In the genomic region with DNA sequence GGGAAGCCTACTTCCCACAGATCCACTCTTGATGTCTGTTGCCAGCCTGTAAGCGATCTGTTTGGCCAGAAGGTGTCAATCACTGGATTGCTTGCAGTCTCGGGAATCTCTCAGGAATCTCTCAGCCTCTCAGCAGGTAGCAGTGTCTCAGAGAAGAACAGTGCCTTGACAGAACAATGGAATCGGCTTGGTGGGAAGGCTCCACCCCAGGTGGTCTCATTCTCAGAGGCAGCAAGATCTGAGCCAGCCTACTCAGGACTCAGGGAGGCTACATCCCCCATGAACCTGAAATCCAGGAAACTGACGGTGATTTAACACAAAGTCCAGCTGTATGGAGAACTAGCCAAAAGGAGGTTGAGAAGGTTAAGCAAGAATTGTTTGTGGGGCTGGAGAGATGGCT, we compare ENCODE assay signal across 32 mouse cellular contexts. TPM values are rescaled to one million over a fixed set of nuclear protein-coding genes. Genes with fewer than 3 reads are reported as not detected.
DNase-seq lines count a peak whose midpoint lies in the region; ATAC-seq and TF ChIP-seq lines count a peak whose summit lies in the region.
"Had no signal": no experiment of that assay in that cellular context is flagged by ENCODE, and none has a peak within 500 bp of the region (broad histone marks: within the 10 kb centered on the region; RNA-seq: fewer than 3 reads in every experiment).

No protein-coding gene starts in this region.

- ATAC-seq in heart, embryonic 12.5 days (ENCODE audit: insufficient number of reproducible peaks, low FRiP score) = no peak
- no peak for ATAC-seq in lung, embryonic 14.5 days (ENCODE audit: insufficient read depth)
- ATAC-seq: forebrain, embryonic 14.5 days; intestine, embryonic 15.5 days had no signal

- H3K36me3 ChIP-seq in heart, embryonic 12.5 days = no peaks in the 10 kb centered on the region
- no peaks in the 10 kb centered on the region for H3K36me3 ChIP-seq in lung, embryonic 14.5 days (ENCODE audit: insufficient read depth)
- H3K36me3 ChIP-seq: embryonic facial prominence, embryonic 13.5 days; hindbrain, embryonic 15.5 days; intestine, embryonic 15.5 days had no signal

- no peaks in the 10 kb centered on the region for H3K9me3 ChIP-seq in heart, embryonic 12.5 days (replicated peaks)
- H3K9me3 ChIP-seq in lung, embryonic 14.5 days (ENCODE audit: low read depth, low read length) = no peaks in the 10 kb centered on the region
- H3K9me3 ChIP-seq: embryonic facial prominence, embryonic 13.5 days; hindbrain, embryonic 15.5 days; intestine, embryonic 15.5 days had no signal

- 12% methylated on average over 4 of the region's 4 CpGs for WGBS in heart, embryonic 12.5 days
- 14% methylated on average over 4 of the region's 4 CpGs for WGBS in lung, embryonic 14.5 days
- 13% methylated on average over 4 of the region's 4 CpGs for WGBS in lung, adult 2 months

- DNase-seq in heart, adult 18-20 months = no peak
- DNase-seq in lung, embryonic 14.5 days = peak; percentile 2
- no peak for DNase-seq in lung, adult 2 months
- DNase-seq in R1 (ENCODE audit: low read depth, low spot score) = peak; percentile 95
- DNase-seq in retina, postnatal 1 day = peak; percentile 7
- DNase-seq in spleen, postnatal 4 days (ENCODE audit: low spot score in 2 of 2) = no peak
- DNase-seq: adrenal gland, postnatal 36 days; B cell, adult 2 months; cerebellum, adult 9-10 months; gastrocnemius, adult 2 months; heart, postnatal 10 days; kidney, adult 9 months; kidney, postnatal 14 days; layer of hippocampus, postnatal 36 days; lung, adult 18-20 months; lung, postnatal 4 days; right cerebral cortex, postnatal 25 days; spleen, adult 18-20 months; thymus, postnatal 14 days had no signal

- no peak overlapping the region for H3K27ac ChIP-seq in heart, embryonic 12.5 days (ENCODE audit: poor library complexity, severe bottlenecking)
- no peak overlapping the region for H3K27ac ChIP-seq in lung, embryonic 14.5 days (ENCODE audit: low read depth)
- H3K27ac ChIP-seq: embryonic facial prominence, embryonic 13.5 days; gastrocnemius, adult 2 months; hindbrain, embryonic 15.5 days; intestine, embryonic 15.5 days had no signal

- 0 out of 2 replicates have a peak, but pooled peaks cover 2% of the 10 kb centered on the region for H3K4me1 ChIP-seq in heart, embryonic 12.5 days (replicated peaks)
- no peaks in the 10 kb centered on the region for H3K4me1 ChIP-seq in lung, embryonic 14.5 days (ENCODE audit: insufficient read depth)
- H3K4me1 ChIP-seq in lung, adult 2 months (ENCODE audit: control insufficient read depth, insufficient read depth, low read length) = no peaks in the 10 kb centered on the region
- H3K4me1 ChIP-seq: embryonic facial prominence, embryonic 13.5 days; hindbrain, embryonic 15.5 days; intestine, embryonic 15.5 days had no signal

- H3K4me2 ChIP-seq in heart, embryonic 12.5 days = 0 out of 2 replicates have a peak overlapping the region, but pooled peaks have one; percentile 26
- no peak overlapping the region for H3K4me2 ChIP-seq in lung, embryonic 14.5 days
- H3K4me2 ChIP-seq: embryonic facial prominence, embryonic 13.5 days; hindbrain, embryonic 15.5 days; intestine, embryonic 15.5 days; liver, embryonic 11.5 days had no signal

- TF ChIP-seq CTCF in lung, embryonic 14.5 days (IDR thresholded peaks at IDR 0.05; ENCODE audit: low read depth) = no peak
- TF ChIP-seq CTCF in lung, adult 2 months (IDR thresholded peaks at IDR 0.05; ENCODE audit: insufficient read depth, low read length) = no peak

- no peaks in the 10 kb centered on the region for H3K27me3 ChIP-seq in heart, embryonic 12.5 days (replicated peaks)
- H3K27me3 ChIP-seq in lung, embryonic 14.5 days (ENCODE audit: insufficient read depth, low read length) = no peaks in the 10 kb centered on the region
- H3K27me3 ChIP-seq: CH12.LX; embryonic facial prominence, embryonic 13.5 days; hindbrain, embryonic 15.5 days; intestine, embryonic 15.5 days had no signal

- TF ChIP-seq POLR2A in lung, adult 2 months (IDR thresholded peaks at IDR 0.05; ENCODE audit: borderline replicate concordance, extremely low read depth, low read depth, low read length) = no peak

- no peak overlapping the region for H3K9ac ChIP-seq in heart, embryonic 12.5 days
- no peak overlapping the region for H3K9ac ChIP-seq in lung, embryonic 14.5 days
- H3K9ac ChIP-seq: embryonic facial prominence, embryonic 13.5 days; hindbrain, embryonic 15.5 days; intestine, embryonic 15.5 days had no signal

- H3K4me3 ChIP-seq in heart, embryonic 12.5 days = no peak overlapping the region
- H3K4me3 ChIP-seq in lung, embryonic 14.5 days (ENCODE audit: low read depth, low read length) = no peak overlapping the region
- H3K4me3 ChIP-seq in lung, adult 2 months (replicated peaks; ENCODE audit: extremely low read depth, low read depth, low read length) = no peak overlapping the region
- H3K4me3 ChIP-seq: embryonic facial prominence, embryonic 13.5 days; erythroblast, embryonic 14.5 days; gastrocnemius, adult 2 months; hindbrain, embryonic 15.5 days; intestine, embryonic 15.5 days had no signal

RNA-seq across cellular contexts. Expression of gene Vma21-ps, which starts 20.5 kb away (rescaled TPM):
- 1.1 TPM in 1 of 2 replicates, not detected in the other for polyA plus RNA-seq in heart, embryonic 12.5 days (2016; fragmentation: Nextera tagmentation; extraction: Ambion mirVana)
- not detected for total RNA-seq in heart, adult 18-20 months (2021)
- not detected in 2 replicates for polyA plus RNA-seq in lung, embryonic 14.5 days (2014; fragmentation: Nextera tagmentation; extraction: Ambion mirVana)
- not detected in 2 replicates for polyA plus RNA-seq in lung, adult 2 months (2012; rRNA removed)
- total RNA-seq: adrenal gland, postnatal 36 days; gastrocnemius, adult 2 months; gastrocnemius, postnatal 4 days; heart, postnatal 10 days; layer of hippocampus, adult 18-20 months; layer of hippocampus, postnatal 36 days; left cerebral cortex, postnatal 10 days had no signal
- polyA plus RNA-seq: erythroblast, embryonic 14.5 days; forebrain, embryonic 14.5 days; limb, embryonic 11.5 days; liver, embryonic 11.5 days; stomach, embryonic 14.5 days had no signal

Comparison
In these comparisons a context has a peak if more than half of its experiments do, and no peak if none do; other contexts are left out.
1. DNase-seq: peak in lung, embryonic 14.5 days (single experiment), R1 (single experiment) and retina, postnatal 1 day (single experiment); none in heart, adult 18-20 months (0 of 2), lung, adult 2 months (single experiment) and spleen, postnatal 4 days (0 of 2).